Mouse (Mus musculus) G1E (cell line): Measurements from ENCODE around the gene Lzts3. TPM values are rescaled to one million over a fixed set of nuclear protein-coding genes. Genes with fewer than 3 reads are reported as not detected.

Experiments
- ATAC-seq: 2 replicates; pipeline ENCODE4 v1.8.0; 2016; ENCODE audit warnings: mild to moderate bottlenecking; ENCODE audit not compliant: insufficient number of reproducible peaks, poor library complexity, low FRiP score, severe bottlenecking; ENCODE audit errors: extremely low read depth
- DNase-seq: peaks from one replicate; pipeline ENCODE4 v3.0.0; 2012; ENCODE audit warnings: low spot score
- H3K27me3 ChIP-seq: 2 replicates; pipeline ENCODE4 v1.6.1; 2012; ENCODE audit warnings: mild to moderate bottlenecking, low read length, inconsistent platforms; ENCODE audit not compliant: insufficient read depth
- H3K36me3 ChIP-seq: replicated peaks from 2 replicates; pipeline ENCODE3; 2012; ENCODE audit warnings: mild to moderate bottlenecking, inconsistent platforms
- H3K4me1 ChIP-seq: 2 replicates; pipeline ENCODE4 v1.6.1; 2012; ENCODE audit warnings: low read depth, low read length, inconsistent platforms, mixed read lengths; ENCODE audit not compliant: insufficient read depth
- H3K4me3 ChIP-seq: 2 replicates; pipeline ENCODE4 v1.5.1; 2012; ENCODE audit warnings: low read depth, mild to moderate bottlenecking, inconsistent platforms, low read length, moderate library complexity, mixed read lengths
- H3K9me3 ChIP-seq: replicated peaks from 2 replicates; pipeline ENCODE4 v1.6.1; 2012; ENCODE audit warnings: inconsistent platforms
- CTCF ChIP-seq: IDR thresholded peaks from 2 replicates; pipeline ENCODE4 v1.5.1; 2012; ENCODE audit warnings: low read depth, low read length, inconsistent platforms, mixed read lengths
- GATA1 ChIP-seq: IDR thresholded peaks from 2 replicates; pipeline ENCODE4 v1.6.1; 2012; ENCODE audit warnings: borderline replicate concordance, low read length, inconsistent platforms, mixed read lengths
- GATA2 ChIP-seq: IDR thresholded peaks from 2 replicates; pipeline ENCODE4 v1.6.1; 2012; ENCODE audit warnings: low read depth, low read length, inconsistent platforms, borderline replicate concordance
- POLR2AphosphoS5 ChIP-seq: IDR thresholded peaks from 2 replicates; pipeline ENCODE4 v1.6.1; 2012; ENCODE audit warnings: low read depth, low read length, inconsistent platforms; ENCODE audit not compliant: insufficient replicate concordance
- TAL1 ChIP-seq: conservative IDR thresholded peaks from 2 replicates; pipeline ENCODE4 v1.6.1; 2012; ENCODE audit warnings: low read depth, low read length, inconsistent platforms, mixed read lengths
- polyA plus RNA-seq: library from polyadenylated mRNA; stranded (reverse); fragments of >175 nt; gene quantifications from 2 replicates; pipeline ENCODE4 v1.2.3, GENCODE M21; 2012
- total RNA-seq, 2 experiments: library from RNA; stranded (forward) in 1 of 2; stranded (reverse) in 1 of 2; fragments of 200-1000 nt in 1 of 2; fragments of >200 nt in 1 of 2; fragmentation: Nextera tagmentation in 1 of 2; gene quantifications; 2 replicates each; pipeline ENCODE4 v1.2.3; 2014 to 2017

Lzts3 gene
- total and polyA plus RNA-seq, 3 experiments: 0.55 to 1.1 TPM; not detected in 1

GRCm38 (mm10) chr2:130591016-130591415 lies 51.6 kb downstream of the Lzts3 start:
- no peak for DNase-seq
- H3K9me3 ChIP-seq: no peaks in the 10 kb centered on the region
- peaks cover under 1% of the 10 kb centered on the region; the same call in 1 of the 2 replicates for H3K4me1 ChIP-seq
- H3K36me3 ChIP-seq: peaks cover 56% of the 10 kb centered on the region
- peaks cover 4% of the 10 kb centered on the region; the same call in 1 of the 2 replicates for H3K27me3 ChIP-seq
- no peak for ATAC-seq
- no peak for TF ChIP-seq POLR2AphosphoS5
- TF ChIP-seq CTCF: no peak
- no peak for TF ChIP-seq TAL1
- TF ChIP-seq GATA1: no peak
- TF ChIP-seq GATA2: no peak
- H3K4me3 ChIP-seq: no peak overlapping the region

GRCm38 (mm10) chr2:130589761-130590160 lies 52.8 kb downstream of the Lzts3 start:
- no peaks in the 10 kb centered on the region for H3K9me3 ChIP-seq
- ATAC-seq (no peak), DNase-seq (no peak)
- no peak overlapping the region for H3K4me3 ChIP-seq
- peaks cover 9% of the 10 kb centered on the region for H3K27me3 ChIP-seq
- H3K4me1 ChIP-seq: peaks cover 5% of the 10 kb centered on the region
- peaks cover 43% of the 10 kb centered on the region for H3K36me3 ChIP-seq
- no peak for TF ChIP-seq GATA2

GRCm38 (mm10) chr2:130589157-130589556 lies 53.4 kb downstream of the Lzts3 start:
- Histone ChIP-seq H3K27me3 (peaks cover 14% of the 10 kb centered on the region), H3K9me3 (no peaks in the 10 kb centered on the region), H3K4me3 (no peak overlapping the region), H3K4me1 (peaks cover 5% of the 10 kb centered on the region), H3K36me3 (peaks cover 38% of the 10 kb centered on the region)
- DNase-seq: no peak
- TF ChIP-seq TAL1: no peak
- no peak for TF ChIP-seq CTCF
- TF ChIP-seq GATA2: no peak
- no peak for TF ChIP-seq POLR2AphosphoS5
- TF ChIP-seq GATA1: no peak
- ATAC-seq: no peak

GRCm38 (mm10) chr2:130588373-130588772 lies 54.2 kb downstream of the Lzts3 start:
- peaks cover 19% of the 10 kb centered on the region for H3K27me3 ChIP-seq
- no peaks in the 10 kb centered on the region for H3K9me3 ChIP-seq
- TF ChIP-seq GATA1 (no peak), GATA2 (no peak), TAL1 (no peak), CTCF (no peak), POLR2AphosphoS5 (no peak)
- DNase-seq: no peak
- peaks cover 5% of the 10 kb centered on the region for H3K4me1 ChIP-seq
- no peak overlapping the region for H3K4me3 ChIP-seq
- no peak for ATAC-seq
- H3K36me3 ChIP-seq: peaks cover 34% of the 10 kb centered on the region

- Histone ChIP-seq H3K36me3 (peaks cover 12% of the 10 kb centered on the region), H3K4me1 (peaks cover 5% of the 10 kb centered on the region), H3K9me3 (no peaks in the 10 kb centered on the region), H3K4me3 (no peak overlapping the region), H3K27me3 (peaks cover 39% of the 10 kb centered on the region)
- no peak for ATAC-seq
- DNase-seq: no peak
- TF ChIP-seq GATA1 (no peak), POLR2AphosphoS5 (no peak), CTCF (no peak), TAL1 (no peak), GATA2 (no peak)
These were observed 56.6 kb downstream of the Lzts3 start for GRCm38 (mm10) chr2:130586016-130586415.

GRCm38 (mm10) chr2:130583902-130584560 lies 58.6 kb downstream of the Lzts3 start:
- no peak for TF ChIP-seq POLR2AphosphoS5
- TF ChIP-seq TAL1: no peak
- no peak for TF ChIP-seq GATA2
- TF ChIP-seq CTCF: no peak
- TF ChIP-seq GATA1: no peak
- H3K4me1 ChIP-seq: peaks cover 12% of the 10 kb centered on the region
- ATAC-seq (no peak), DNase-seq (no peak)
- H3K9me3 ChIP-seq: no peaks in the 10 kb centered on the region
- H3K36me3 ChIP-seq: no peaks in the 10 kb centered on the region
- peaks cover 57% of the 10 kb centered on the region for H3K27me3 ChIP-seq
- no peak overlapping the region for H3K4me3 ChIP-seq

Other genes with a start within 250 kb of the Lzts3 start
- 0.29 TPM in 1 of 2 replicates, not detected in the other for gene Cpxm1, start 245.2 kb downstream of the Lzts3 start, total RNA-seq (2014; fragmentation: Nextera tagmentation)
- not detected in 2 replicates for gene Cpxm1, start 245.2 kb downstream of the Lzts3 start, total RNA-seq (2017)
- not detected in 2 replicates for gene Cpxm1, start 245.2 kb downstream of the Lzts3 start, polyA plus RNA-seq
- gene Gm28372, start 237.6 kb downstream of the Lzts3 start, total RNA-seq (2014; fragmentation: Nextera tagmentation): not detected in 2 replicates
- not detected in 2 replicates for gene Gm28372, start 237.6 kb downstream of the Lzts3 start, total RNA-seq (2017)
- gene Gm28372, start 237.6 kb downstream of the Lzts3 start, polyA plus RNA-seq: not detected in 2 replicates
- gene 1700020A23Rik, start 237.5 kb downstream of the Lzts3 start, total RNA-seq (2014; fragmentation: Nextera tagmentation): not detected in 2 replicates
- gene 1700020A23Rik, start 237.5 kb downstream of the Lzts3 start, total RNA-seq (2017): not detected in 2 replicates
- gene 1700020A23Rik, start 237.5 kb downstream of the Lzts3 start, polyA plus RNA-seq: not detected in 2 replicates
- not detected in 2 replicates for gene Tmem239, start 236.3 kb downstream of the Lzts3 start, total RNA-seq (2014; fragmentation: Nextera tagmentation)
- gene Tmem239, start 236.3 kb downstream of the Lzts3 start, total RNA-seq (2017): not detected in 2 replicates
- not detected in 2 replicates for gene Tmem239, start 236.3 kb downstream of the Lzts3 start, polyA plus RNA-seq
- 55.2 and 58.9 TPM in 2 replicates for gene Vps16, start 218.5 kb downstream of the Lzts3 start, total RNA-seq (2014; fragmentation: Nextera tagmentation)
- gene Vps16, start 218.5 kb downstream of the Lzts3 start, total RNA-seq (2017): 180 and 190 TPM in 2 replicates
- 12.6 and 20.2 TPM in 2 replicates for gene Vps16, start 218.5 kb downstream of the Lzts3 start, polyA plus RNA-seq
- 16.9 and 17.6 TPM in 2 replicates for gene Pced1a, start 218.1 kb downstream of the Lzts3 start, total RNA-seq (2014; fragmentation: Nextera tagmentation)
- 13.9 and 20.0 TPM in 2 replicates for gene Pced1a, start 218.1 kb downstream of the Lzts3 start, total RNA-seq (2017)
- 17.4 and 19.7 TPM in 2 replicates for gene Pced1a, start 218.1 kb downstream of the Lzts3 start, polyA plus RNA-seq
- gene Ptpra, start 192.5 kb downstream of the Lzts3 start, total RNA-seq (2014; fragmentation: Nextera tagmentation): 60.6 and 97.7 TPM in 2 replicates
- 119 and 127 TPM in 2 replicates for gene Ptpra, start 192.5 kb downstream of the Lzts3 start, total RNA-seq (2017)
- gene Ptpra, start 192.5 kb downstream of the Lzts3 start, polyA plus RNA-seq: 11.4 and 22.6 TPM in 2 replicates
- 75.7 and 93.8 TPM in 2 replicates for gene Mrps26, start 79.1 kb downstream of the Lzts3 start, total RNA-seq (2014; fragmentation: Nextera tagmentation)
- 60.6 and 79.2 TPM in 2 replicates for gene Mrps26, start 79.1 kb downstream of the Lzts3 start, total RNA-seq (2017)
- gene Mrps26, start 79.1 kb downstream of the Lzts3 start, polyA plus RNA-seq: 144 and 187 TPM in 2 replicates
- not detected in 2 replicates for gene Oxt, start 66.6 kb downstream of the Lzts3 start, total RNA-seq (2014; fragmentation: Nextera tagmentation)
- gene Oxt, start 66.6 kb downstream of the Lzts3 start, total RNA-seq (2017): not detected in 2 replicates
- not detected in 2 replicates for gene Oxt, start 66.6 kb downstream of the Lzts3 start, polyA plus RNA-seq
- gene Avp, start 60.2 kb downstream of the Lzts3 start, total RNA-seq (2014; fragmentation: Nextera tagmentation): not detected in 2 replicates
- gene Avp, start 60.2 kb downstream of the Lzts3 start, total RNA-seq (2017): not detected in 2 replicates
- gene Avp, start 60.2 kb downstream of the Lzts3 start, polyA plus RNA-seq: not detected in 2 replicates
- 20.5 and 26.4 TPM in 2 replicates for gene Fastkd5, start 12.8 kb downstream of the Lzts3 start, total RNA-seq (2014; fragmentation: Nextera tagmentation)
- 27.6 and 29.9 TPM in 2 replicates for gene Fastkd5, start 12.8 kb downstream of the Lzts3 start, total RNA-seq (2017)
- 0.81 and 1.3 TPM in 2 replicates for gene Fastkd5, start 12.8 kb downstream of the Lzts3 start, polyA plus RNA-seq
- 11.2 and 13.0 TPM in 2 replicates for gene Ubox5, start 12.8 kb downstream of the Lzts3 start, total RNA-seq (2014; fragmentation: Nextera tagmentation)
- gene Ubox5, start 12.8 kb downstream of the Lzts3 start, total RNA-seq (2017): 9.0 and 9.7 TPM in 2 replicates
- 2.7 and 3.2 TPM in 2 replicates for gene Ubox5, start 12.8 kb downstream of the Lzts3 start, polyA plus RNA-seq
- gene Ddrgk1, start 21.9 kb upstream of the Lzts3 start, total RNA-seq (2014; fragmentation: Nextera tagmentation): 18.0 and 29.9 TPM in 2 replicates
- 39.3 and 47.4 TPM in 2 replicates for gene Ddrgk1, start 21.9 kb upstream of the Lzts3 start, total RNA-seq (2017)
- gene Ddrgk1, start 21.9 kb upstream of the Lzts3 start, polyA plus RNA-seq: 66.8 and 67.4 TPM in 2 replicates
- gene Itpa, start 24.8 kb upstream of the Lzts3 start, total RNA-seq (2014; fragmentation: Nextera tagmentation): 11.1 and 12.9 TPM in 2 replicates
- gene Itpa, start 24.8 kb upstream of the Lzts3 start, total RNA-seq (2017): 113 and 136 TPM in 2 replicates
- 4.0 and 10.9 TPM in 2 replicates for gene Itpa, start 24.8 kb upstream of the Lzts3 start, polyA plus RNA-seq
- not detected in 2 replicates for gene Slc4a11, start 54.7 kb upstream of the Lzts3 start, total RNA-seq (2014; fragmentation: Nextera tagmentation)
- gene Slc4a11, start 54.7 kb upstream of the Lzts3 start, total RNA-seq (2017): 0.06 and 0.66 TPM in 2 replicates
- gene Slc4a11, start 54.7 kb upstream of the Lzts3 start, polyA plus RNA-seq: 0.02 TPM in 2 replicates